Mouse (Mus musculus) spleen, adult 2 months (tissue): ENCODE measurements around the gene Rad51b. TPM values are rescaled to one million over a fixed set of nuclear protein-coding genes. Genes with fewer than 3 reads are reported as not detected.

Experiments
- DNase-seq, 2 experiments: peaks; one replicate each; pipeline versions ENCODE4 v3.0.0 to v3.0.0-alpha.2; 2012 to 2021; ENCODE audit warnings: low spot score in 2 of 2, low read depth in 1 of 2
- H3K27ac ChIP-seq: fragments of 200-500 bp; 2 replicates; pipeline ENCODE4 v1.5.1; 2012; ENCODE audit warnings: low read length, inconsistent platforms; ENCODE audit not compliant: insufficient read depth
- H3K27me3 ChIP-seq: fragments of 200-500 bp; 2 replicates; pipeline ENCODE4 v1.6.1; 2012; ENCODE audit warnings: mild to moderate bottlenecking, moderate library complexity, low read length, inconsistent platforms; ENCODE audit not compliant: control insufficient read depth, insufficient read depth
- H3K36me3 ChIP-seq: fragments of 200-500 bp; 2 replicates; pipeline ENCODE4 v1.6.1; 2012; ENCODE audit warnings: mild to moderate bottlenecking, low read length, inconsistent platforms; ENCODE audit not compliant: control insufficient read depth, insufficient read depth
- H3K4me1 ChIP-seq: fragments of 200-500 bp; 2 replicates; pipeline ENCODE4 v1.6.1; 2011; ENCODE audit warnings: inconsistent platforms; ENCODE audit not compliant: control insufficient read depth, insufficient read depth, insufficient read length
- H3K4me3 ChIP-seq: fragments of 200-500 bp; 2 replicates; pipeline ENCODE4 v1.5.1; 2011; ENCODE audit warnings: mild to moderate bottlenecking, inconsistent platforms; ENCODE audit not compliant: insufficient read depth, insufficient read length; ENCODE audit errors: extremely low read depth
- CTCF ChIP-seq: fragments of 200-500 bp; IDR thresholded peaks from 2 replicates; pipeline ENCODE4 v1.5.1; 2011; ENCODE audit warnings: mild to moderate bottlenecking, inconsistent platforms; ENCODE audit not compliant: insufficient read depth, insufficient read length, insufficient replicate concordance; ENCODE audit errors: extremely low read depth
- POLR2A ChIP-seq: fragments of 200-500 bp; IDR thresholded peaks from 2 replicates; pipeline ENCODE4 v1.6.1; 2011; ENCODE audit warnings: low read depth, low read length, inconsistent platforms
- WGBS: fragments of 180-500 bp; shearing (Covaris S2); methylation state at CpG from one replicate; pipeline ENCODE4 v1.1.7; 2018; 5-methylcytosine and 5-hydroxymethylcytosine counted together
- polyA plus RNA-seq: library from polyadenylated mRNA; depleted of rRNA; stranded (reverse); fragments of >200 nt; gene quantifications from 2 replicates; pipeline ENCODE4 v1.2.3, GENCODE M21; 2012

Rad51b gene
- polyA plus RNA-seq, 1 experiment: 0.26 TPM

GRCm38 (mm10) chr12:79279513-79280115, 17.5 kb upstream of the Rad51b start:
- Histone ChIP-seq H3K27me3 (no peaks in the 10 kb centered on the region), H3K27ac (no peak overlapping the region), H3K4me3 (no peak overlapping the region), H3K4me1 (no peaks in the 10 kb centered on the region), H3K36me3 (peaks cover 55% of the 10 kb centered on the region)
- no peak for TF ChIP-seq CTCF
- no peak for TF ChIP-seq POLR2A
- no peak for DNase-seq
- 96% methylated on average over 13 of the region's 13 CpGs for WGBS

DNA sequence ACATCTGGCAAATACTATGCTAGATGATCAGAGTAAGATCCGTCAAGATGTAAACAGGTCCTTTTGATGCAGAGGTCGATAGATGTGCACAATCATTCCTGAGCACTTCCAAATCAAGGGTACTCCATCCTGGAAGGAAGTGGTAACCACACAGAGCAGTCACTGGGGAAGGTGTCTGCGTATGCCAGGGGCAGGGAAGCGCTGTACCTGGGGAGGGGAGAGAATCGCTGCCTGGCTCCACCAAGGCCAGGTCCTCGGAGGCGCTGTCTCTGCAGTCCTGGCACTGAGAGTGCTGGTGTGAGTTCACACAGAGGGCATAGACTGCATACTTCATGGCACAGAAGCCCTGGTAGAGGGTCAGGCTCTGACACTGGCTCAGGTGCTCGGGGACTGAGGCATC, 14.5 kb upstream of the Rad51b start:
- TF ChIP-seq POLR2A: no peak
- TF ChIP-seq CTCF: no peak
- H3K4me1 ChIP-seq: no peaks in the 10 kb centered on the region
- 94% methylated on average over 8 of the region's 8 CpGs for WGBS
- peaks cover 63% of the 10 kb centered on the region for H3K36me3 ChIP-seq
- no peaks in the 10 kb centered on the region for H3K27me3 ChIP-seq
- DNase-seq: no peak
- no peak overlapping the region for H3K27ac ChIP-seq
- no peak overlapping the region for H3K4me3 ChIP-seq

- 92% methylated on average over 6 of the region's 6 CpGs for WGBS
- H3K36me3 ChIP-seq: peaks cover 14% of the 10 kb centered on the region
- no peak overlapping the region for H3K27ac ChIP-seq
- no peak overlapping the region for H3K4me3 ChIP-seq
- no peak for TF ChIP-seq CTCF
- no peak for TF ChIP-seq POLR2A
- no peaks in the 10 kb centered on the region for H3K27me3 ChIP-seq
- DNase-seq: no peak
- peaks cover 6% of the 10 kb centered on the region; the same call in 1 of the 2 replicates for H3K4me1 ChIP-seq
Observed at GRCm38 (mm10) chr12:79292874-79293273, 4.2 kb upstream of the Rad51b start.

GRCm38 (mm10) chr12:79296126-79296816, 811 bp upstream of the Rad51b start, which contains the start of gene Zfyve26:
Gene Zfyve26 (minus strand): TSS chr12:79296304.
- under 1% methylated on average over 29 of the region's 29 CpGs for WGBS
- TF ChIP-seq POLR2A (peak; percentile 23; the same call in 1 of the 2 replicates), CTCF (0 out of 2 replicates have a peak, but pooled peaks have one; percentile 4)

GRCm38 (mm10) chr12:79297884-79298636, 978 bp downstream of the Rad51b start:
- no peak overlapping the region for H3K27ac ChIP-seq

More at GRCm38 (mm10) chr12:79296126-79296816, 811 bp upstream of the Rad51b start, which contains the start of gene Zfyve26:
- H3K27me3 ChIP-seq: no peaks in the 10 kb centered on the region
- H3K4me1 ChIP-seq: peaks cover 6% of the 10 kb centered on the region; the same call in 1 of the 2 replicates
- H3K27ac ChIP-seq: peak within 1 kb of the TSS; percentile 45
- peak within 1 kb of the TSS; percentile 76 for H3K4me3 ChIP-seq
- peaks cover 6% of the 10 kb centered on the region; the same call in 1 of the 2 replicates for H3K36me3 ChIP-seq
- peak; percentile 89 to 94 for DNase-seq

DNA sequence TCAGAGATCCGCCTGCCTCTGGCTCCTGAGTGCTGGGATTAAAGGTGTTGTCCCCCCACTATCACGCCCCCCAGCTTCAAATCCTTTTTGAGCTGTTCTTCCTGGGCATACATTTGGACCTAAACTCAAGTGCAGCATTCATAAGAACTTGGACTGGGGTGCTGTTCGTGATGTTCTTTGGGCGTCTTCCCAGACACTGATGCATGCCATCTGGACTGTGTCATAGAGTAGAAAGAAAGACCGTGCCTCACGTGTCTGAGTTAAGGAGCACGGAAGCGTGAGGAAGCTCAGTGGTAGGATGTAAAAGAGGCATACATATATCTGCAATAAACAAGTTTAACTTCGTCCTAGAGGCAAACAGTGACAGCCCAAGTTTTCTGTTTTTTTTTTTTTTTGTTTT, 4.7 kb downstream of the Rad51b start:
- Histone ChIP-seq H3K27me3 (no peaks in the 10 kb centered on the region), H3K27ac (no peak overlapping the region), H3K4me1 (no peaks in the 10 kb centered on the region), H3K36me3 (no peaks in the 10 kb centered on the region), H3K4me3 (no peak overlapping the region)
- 92% methylated on average over 9 of the region's 9 CpGs for WGBS
- no peak for DNase-seq
- TF ChIP-seq CTCF (no peak), POLR2A (no peak)

More at GRCm38 (mm10) chr12:79297884-79298636, 978 bp downstream of the Rad51b start:
- Histone ChIP-seq H3K36me3 (peaks cover 2% of the 10 kb centered on the region; the same call in 1 of the 2 replicates), H3K27me3 (no peaks in the 10 kb centered on the region), H3K4me1 (peaks cover 6% of the 10 kb centered on the region; the same call in 1 of the 2 replicates), H3K4me3 (no peak overlapping the region)
- no peak for TF ChIP-seq POLR2A
- TF ChIP-seq CTCF: no peak
- no peak for DNase-seq
- 5% methylated on average over 15 of the region's 15 CpGs for WGBS
